Mouse (Mus musculus): ENCODE data around the gene Inpp5e.

Inpp5e gene

DNA sequence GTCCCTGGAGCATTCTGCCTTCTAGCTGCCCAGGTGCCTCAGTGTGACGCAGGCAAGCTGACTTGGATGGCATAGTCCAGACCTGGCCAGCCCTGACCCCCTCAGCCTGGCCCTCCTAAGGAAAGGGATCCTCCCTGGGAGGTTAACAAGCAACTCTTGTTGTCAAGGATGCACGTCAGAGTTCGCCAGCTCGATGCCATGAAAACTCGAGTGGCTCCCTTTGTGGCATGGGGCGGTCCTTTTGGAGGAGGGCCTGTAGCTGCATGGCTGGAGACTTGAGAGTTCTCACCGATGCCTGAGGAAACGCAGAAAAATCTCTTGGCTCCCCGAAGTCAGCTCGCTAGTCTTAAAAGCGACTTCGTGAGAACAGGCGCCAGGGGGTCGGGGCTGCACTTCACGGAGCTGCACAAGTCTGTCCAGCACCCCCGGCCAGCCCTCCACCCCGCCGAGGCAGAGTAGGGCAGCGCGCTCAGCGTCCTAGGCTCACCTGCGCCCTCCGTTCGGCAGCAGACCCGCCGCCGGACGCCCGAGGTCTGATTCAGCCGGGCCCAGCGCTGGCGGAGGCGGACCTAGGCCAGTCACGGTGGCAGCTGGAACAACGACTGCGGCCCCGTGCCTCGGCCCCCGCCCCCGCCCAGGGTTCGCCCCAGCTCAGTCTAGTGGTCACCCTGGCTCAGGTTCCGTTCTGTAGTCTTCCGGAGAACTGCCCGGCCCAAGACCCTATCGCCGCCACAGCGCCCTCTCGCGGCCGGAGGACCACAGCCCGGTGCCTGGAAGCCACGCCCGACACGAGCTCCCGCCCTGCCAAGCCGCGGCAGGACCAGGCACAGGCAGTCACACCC is at the start of gene Inpp5e:
Inpp5e (minus strand) TSS at position 689 of the 842 bp plus-strand sequence.
- peak; percentile 96 to 100 for DNase-seq

DNA sequence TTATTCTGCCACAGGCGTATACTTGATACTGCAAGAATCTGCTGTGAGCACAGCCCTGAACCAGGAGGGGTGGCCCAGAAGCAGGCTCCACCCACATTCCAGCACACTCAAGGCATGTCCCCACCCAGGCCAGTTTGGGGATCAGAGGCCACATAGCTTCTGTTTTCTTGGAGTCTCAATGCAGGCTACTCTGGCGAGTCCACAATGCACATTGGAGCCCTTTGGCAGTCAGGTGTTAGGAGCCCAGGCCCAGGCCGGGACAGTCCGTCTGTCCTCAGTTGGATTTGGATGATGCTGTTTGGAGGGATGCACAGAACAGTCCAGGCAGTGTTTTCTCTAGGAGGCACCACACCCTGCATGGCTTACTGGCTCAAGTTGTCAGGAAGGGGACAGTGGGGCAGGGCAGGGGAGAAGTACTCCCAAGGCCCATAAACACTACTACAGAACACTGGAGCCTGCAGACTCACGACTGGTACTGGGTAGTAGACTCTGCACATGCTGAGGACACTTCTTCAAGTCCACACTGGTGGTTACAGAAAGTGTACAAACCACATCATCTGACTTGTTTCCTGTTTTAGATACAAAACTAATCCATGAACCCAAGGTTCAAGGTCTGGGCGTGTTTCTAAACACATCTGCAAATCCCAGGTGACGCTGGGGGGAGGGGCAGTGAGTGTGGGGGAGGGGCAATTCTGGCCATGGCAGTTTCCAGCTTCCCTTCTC is 49.6 kb upstream of the Inpp5e start:
- no peak for DNase-seq

DNA sequence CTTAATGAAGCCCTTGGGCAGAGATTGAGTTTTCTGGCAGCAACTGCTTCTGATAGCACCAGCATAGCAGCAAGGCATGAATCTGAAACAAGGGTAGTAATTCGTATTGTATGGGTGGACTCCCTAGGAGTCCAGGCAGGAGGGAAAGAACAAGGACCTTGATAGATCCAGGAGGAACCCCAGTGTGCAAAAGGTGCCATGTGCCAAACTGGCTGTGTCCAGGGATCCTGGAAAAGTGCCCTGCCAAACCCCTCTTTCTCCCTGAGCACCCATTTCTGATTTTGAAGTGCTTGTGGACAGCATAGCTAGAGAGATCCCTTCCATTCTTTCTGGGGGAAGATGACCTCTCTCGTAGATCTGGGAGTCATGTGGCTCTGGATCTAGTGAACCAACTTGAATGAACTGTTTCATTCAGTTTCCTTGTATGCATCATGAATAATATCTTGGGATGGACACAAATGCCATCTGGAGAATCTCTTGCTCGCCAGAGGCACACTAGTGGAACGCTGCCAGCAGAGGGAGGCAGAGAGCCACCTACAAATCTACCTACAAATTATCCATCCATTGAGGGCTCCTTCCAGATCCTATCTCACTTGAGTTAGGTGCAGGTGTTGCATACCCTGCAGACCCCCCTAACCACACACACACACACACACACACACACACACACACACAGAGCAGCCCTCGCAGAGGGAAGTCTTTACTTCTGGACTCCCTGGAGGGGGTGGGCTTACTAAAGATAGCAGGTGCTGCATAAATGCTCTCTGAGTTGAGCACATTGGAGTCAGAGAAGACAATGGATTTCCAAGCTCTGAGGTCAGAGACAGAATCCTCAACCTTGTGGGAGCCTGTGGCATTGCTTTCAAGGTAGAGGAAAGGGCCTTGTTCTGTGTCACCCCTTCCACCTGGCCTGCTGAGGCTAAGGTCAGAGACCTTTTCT is 40.4 kb upstream of the Inpp5e start:
- DNase-seq: peak; percentile 82 to 89

DNA sequence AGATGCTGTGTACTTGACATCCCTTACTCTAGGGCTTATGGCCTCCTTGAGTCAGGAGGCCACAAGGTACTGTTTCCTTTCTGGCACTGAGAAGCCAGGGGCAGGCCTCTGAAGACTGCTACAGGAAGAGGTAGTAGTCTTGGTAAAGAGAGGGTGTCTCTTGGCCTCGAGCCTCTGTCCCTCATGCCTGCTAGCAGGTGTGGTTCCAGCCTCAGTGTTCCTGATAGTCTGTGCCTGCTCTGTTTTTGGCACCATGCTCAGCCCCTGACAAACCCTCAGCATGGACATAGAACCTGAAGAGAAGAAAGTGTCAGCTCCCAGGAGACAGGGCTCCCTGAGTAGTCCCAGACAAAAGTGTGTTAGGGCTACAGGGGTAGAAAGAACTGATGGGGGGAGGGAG is 38.4 kb upstream of the Inpp5e start:
- DNase-seq: no peak

DNA sequence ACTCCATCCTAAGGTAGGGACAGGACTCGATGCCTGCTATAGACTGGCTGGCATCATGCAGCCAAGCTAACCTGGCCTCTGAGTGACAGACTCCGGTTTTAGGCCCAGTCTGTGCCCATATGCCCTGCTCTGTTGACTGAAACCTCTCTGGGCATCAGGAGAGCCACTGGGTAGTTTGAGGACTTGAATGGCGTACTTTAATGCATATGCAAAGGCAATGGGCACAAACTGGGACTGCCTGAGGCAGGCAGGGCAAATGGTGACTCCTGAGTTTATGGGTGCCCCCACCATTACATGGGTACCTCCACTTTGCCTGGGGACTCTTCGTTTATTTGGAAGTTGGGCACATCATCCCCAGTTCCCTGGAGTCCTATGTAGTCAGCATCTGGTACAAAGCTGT is 37.7 kb upstream of the Inpp5e start:
- peak in 1 of 2 experiments; percentile 22 for DNase-seq

DNA sequence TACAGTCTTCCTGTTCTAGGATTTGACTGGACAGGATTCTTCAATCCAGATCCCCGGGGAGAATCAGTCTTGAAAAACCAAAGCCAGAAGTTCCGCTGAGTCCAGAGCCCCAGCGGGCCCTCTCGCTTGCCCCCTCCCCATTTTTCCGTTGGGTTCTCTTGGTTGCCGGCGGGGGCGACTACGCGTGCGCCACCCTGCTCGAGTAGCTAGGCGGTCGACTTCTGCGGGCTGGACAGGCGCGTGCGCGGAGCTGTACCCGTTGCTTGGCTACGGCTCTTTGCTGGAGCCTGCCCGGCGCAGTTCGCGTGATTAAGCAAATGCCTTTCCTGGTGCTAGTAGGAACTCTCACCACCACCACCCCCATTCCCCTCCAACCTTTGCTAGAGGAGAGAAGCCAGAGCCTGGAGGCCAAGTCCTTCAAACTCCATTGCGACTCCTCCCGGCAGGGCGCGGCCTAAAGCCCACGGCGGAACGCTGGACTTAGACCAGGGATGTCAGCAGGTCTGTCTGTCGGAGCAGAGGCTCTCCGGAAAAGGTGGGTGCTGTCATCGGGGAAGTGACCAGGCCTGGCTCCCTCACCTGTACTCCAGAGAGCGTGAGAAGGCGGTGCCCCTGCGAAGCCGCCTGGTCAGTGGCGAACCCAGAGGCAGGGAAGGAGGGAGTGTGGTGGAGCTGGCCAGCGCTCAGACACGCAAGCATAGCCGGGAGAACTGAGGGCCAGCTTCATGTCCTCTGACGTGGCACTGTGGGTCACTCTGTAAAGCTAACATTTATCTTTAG is 36.9 kb upstream of the Inpp5e start:
- peak; percentile 92 to 93 for DNase-seq

DNA sequence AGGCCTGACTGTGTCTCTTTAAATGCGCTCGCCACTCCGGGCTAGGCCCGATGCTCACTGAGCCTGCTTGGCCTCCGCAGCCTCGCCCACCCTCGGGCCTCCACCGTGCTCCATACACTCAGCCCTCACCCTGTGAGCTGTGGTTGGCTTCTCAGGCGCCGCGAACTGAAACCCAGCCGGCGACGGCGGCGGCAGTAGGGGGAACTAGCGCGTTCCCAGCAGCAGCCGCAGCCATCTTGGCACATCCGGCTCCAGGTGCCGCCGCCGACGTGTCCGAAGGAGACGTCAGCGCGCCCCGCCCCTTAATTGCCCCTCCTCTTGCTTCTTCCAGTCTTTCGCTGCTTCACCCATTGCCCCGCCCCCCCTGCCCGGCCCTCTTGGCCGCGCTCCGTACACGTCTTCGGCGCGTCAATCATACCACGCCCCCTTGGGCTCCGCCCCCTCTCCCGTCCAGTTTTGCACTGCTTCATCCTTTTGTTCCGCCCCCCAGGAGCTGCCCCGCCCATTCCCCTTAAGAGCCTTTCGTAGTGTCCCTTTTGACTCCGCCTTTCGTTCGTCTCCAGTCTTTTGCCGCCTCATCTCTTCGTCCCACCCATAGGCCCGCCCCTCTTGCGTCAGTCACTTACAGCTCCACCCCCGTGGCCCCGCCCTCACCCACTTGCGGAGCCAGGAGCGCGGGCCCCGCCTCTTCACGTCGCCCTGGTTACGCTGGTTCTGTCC is 36.1 kb upstream of the Inpp5e start, which contains the start of gene Sec16a:
Sec16a (minus strand) TSS at position 271 of the 720 bp plus-strand sequence.
- peak; percentile 100 for DNase-seq

DNA sequence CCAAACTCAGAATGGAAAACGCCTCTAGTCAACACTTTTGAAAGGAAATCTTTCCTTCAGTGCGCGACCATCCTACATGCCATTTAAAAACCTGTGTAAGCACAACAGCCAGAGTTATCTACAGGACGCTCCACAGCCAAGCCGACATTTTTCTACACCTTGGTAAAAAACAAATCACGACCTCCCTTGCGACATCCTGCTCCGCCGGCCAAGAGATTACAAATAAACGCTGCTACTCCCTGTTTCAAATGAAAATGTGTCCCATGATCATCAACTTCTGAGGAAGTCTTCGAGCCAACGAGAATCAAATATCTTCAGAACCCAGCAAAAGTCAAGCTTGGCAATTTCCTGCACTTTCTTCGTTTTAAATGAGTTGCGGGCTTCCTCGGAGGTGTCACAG is 35.4 kb upstream of the Inpp5e start:
- DNase-seq: no peak

DNA sequence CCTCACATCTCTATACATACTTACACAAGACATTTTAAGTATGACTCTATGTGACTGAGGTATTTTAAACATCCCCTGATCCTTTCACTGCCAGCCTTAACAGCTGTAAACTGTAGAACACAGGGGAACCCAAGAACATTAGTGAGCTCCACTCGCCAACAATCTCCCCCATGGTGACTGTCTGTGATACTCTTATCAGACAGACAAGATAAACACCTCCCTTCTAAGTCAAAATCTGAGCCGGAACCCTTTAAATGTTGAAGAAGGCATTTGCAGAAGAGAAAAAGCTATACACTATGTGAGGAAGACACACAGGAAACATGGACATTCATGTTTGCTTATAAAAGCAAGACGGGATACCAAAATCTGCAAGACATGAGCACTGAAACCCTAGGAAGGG is 34.9 kb upstream of the Inpp5e start:
- no peak for DNase-seq

DNA sequence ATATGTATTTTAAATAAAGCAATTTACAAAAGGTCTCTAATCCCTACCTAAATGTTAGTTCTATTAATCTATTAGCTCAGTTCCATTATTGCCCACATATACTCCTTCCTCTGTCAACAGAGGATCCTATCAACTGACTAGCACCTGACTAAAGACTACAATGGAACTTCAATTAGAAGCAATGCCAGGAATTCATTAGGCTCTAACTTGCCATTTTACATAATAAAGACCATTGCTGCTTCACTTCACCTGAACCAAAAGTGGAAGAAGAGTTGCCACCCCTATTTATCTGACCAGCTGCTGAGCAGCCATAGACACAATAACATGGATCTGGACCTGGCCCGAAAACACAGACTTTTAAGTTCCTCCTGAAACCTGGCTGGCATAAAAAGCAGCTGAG is 33.8 kb upstream of the Inpp5e start:
- no peak for DNase-seq

DNA sequence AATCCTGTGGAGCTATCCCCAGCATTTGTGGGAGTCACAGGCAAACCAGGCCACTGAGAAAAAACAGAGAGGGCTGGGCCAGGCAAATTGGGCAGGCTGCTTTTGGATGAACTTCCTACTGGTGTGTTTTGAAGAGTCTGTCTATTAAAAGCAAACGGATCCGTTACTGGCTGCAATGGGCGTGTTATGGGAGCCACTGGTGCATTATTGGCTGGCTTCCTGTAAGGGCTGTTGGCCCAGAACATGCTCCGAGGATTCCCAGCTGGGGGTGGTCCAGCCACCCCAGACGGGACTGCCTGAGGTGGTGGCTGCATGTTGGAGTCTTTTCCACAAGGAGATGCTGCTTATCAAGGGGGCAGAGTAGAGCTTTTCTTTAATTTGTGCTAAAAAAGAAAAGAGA is 32.7 kb upstream of the Inpp5e start:
- no peak for DNase-seq

DNA sequence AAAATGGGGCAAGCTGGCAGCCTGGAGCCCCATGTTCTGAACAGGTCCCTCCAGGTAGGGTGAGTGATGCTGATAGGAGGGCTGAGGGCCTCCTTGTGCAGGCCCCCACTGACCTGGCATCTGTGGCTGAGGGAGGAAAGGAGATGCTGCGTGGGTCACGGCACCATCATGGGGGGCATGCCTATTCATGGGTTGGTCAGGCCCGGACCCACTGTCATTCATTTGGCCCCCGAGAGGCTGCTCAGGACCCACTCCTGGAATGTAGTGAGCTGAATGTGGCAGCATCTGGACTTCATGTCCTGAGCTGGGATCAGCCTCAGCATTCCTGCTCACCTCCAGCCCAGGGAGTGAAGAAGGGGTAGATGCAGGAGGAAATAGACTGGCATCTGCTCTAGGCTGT is 32.3 kb upstream of the Inpp5e start:
- DNase-seq: no peak

DNA sequence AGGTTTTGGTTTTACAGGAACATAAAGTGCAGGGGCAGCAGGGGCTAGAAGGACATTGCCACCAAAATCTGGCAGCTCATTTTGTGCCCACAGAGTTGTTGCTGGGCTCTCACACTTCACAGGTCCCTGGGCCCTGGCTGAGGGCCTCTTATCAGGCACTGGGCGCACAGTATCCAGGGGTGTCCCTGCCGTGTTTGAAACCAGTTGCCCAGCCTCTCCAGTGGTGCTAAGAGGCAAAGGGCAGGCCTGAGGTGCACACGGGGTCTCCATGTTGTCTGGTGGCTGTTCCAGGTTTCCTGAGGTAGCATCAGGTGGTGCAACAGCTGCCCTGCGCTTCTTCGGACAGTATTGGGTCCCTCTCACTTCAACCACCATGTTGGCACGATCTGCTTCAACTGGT is 30.7 kb upstream of the Inpp5e start:
- DNase-seq: no peak

DNA sequence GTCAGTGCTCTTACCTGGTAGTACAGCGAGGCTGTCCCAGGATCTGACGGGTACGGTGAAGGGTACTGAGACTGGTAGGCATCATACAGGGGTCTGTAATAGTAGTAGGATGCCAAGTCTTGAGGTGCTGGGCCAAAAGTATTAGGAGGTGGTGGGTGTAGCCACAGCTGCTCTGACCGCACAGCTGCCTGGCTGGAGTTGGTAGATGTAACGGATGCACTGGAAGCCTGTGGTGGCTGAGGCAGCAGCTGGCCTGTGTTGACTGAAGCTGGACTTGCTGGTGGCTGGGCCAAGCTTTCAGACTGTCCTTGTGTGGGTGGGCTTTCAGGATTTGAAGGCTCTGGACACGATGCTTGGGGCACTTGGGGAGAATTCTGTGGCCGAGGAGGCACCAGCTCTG is 29.4 kb upstream of the Inpp5e start:
- DNase-seq: no peak

DNA sequence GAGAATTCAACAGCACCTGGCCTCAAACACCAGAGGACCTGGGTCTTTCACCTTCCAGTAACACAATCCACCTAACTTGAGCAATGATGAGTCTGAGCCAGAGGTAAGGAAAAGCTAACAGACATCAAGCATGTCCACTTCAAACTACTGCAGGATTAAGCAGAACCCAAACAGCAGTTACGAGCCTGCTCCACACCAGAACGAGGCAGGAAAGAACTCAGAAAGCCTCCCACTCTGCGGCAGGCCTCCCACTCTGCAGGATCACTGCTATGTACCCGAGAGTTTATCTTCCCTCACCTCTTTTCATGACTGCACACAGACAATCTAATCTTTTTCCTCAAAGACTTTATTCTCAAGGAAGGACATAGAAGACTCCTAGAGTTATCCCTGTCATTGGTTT is 28.2 kb upstream of the Inpp5e start:
- no peak for DNase-seq

DNA sequence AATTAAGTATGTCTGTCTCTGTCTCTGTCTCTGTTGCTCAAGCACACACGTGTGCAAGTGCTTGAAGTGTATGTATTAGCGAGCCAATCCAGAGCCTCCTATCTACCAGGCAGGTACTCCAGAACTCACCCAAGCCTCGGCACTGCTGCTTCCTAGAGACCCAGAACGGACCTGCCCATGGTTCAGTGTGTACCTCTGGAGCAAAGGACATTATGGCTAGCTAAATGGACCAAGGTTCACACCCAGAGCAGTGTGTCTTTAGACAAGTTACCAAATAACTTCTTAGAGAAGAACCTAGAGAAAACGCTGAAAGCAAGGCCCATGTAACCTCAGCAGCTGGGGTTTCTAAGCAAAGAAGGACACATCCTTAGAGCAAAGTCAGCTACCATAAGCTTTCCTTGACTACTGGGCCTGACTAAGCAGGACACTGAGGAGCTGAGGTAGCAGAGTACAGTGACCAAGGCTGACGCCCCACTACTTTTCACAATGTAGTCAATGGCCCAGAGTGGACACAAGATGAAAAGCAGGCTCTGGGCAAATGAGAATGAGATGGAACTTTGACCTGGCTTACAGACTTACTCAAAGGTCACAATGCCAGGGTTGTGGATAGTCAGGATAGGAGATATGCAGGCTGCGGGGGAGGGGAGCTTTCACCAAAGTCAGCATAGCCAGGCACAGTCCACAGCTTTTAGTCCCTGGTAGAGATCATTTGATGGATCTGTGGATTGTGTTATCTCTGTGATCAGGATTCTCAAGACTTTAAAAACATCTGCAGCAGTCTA is 26.0 kb upstream of the Inpp5e start:
- DNase-seq: no peak

DNA sequence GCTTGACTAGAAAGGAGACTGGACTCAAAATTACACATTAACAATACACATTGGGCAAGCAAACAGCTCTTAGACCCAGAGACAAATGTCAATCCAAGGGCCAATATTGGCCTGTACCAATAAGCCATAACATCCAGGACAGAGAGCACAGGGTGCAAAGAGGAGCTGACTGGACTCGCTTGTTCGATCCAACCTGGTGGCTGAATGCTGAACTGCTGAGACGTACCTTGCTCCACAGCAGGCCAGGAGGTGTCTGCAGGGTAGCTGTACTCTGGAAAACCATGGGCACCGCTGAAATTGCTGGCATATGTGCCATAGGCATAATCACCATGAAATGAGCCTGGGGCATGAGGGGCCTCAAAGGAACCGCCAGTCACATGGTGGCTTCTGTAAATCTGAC is 20.8 kb upstream of the Inpp5e start:
- no peak for DNase-seq

DNA sequence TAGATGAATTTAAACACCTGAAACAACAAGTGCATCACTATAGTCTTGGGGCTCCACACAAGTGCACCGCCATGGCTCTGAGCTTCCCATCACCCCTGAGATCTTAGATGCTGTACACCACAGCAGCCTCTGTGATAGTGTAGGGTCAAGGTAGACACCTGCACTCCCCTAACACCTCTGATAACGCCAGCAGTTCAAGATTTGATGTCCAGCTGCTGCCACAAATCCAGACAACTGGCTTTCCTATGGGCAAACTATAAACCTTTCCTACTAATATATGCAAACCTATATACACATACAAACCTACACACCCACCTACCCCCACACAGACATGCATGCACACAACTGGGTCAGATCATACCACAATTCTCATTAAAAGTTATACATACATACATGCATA is 15.5 kb upstream of the Inpp5e start:
- DNase-seq: no peak

DNA sequence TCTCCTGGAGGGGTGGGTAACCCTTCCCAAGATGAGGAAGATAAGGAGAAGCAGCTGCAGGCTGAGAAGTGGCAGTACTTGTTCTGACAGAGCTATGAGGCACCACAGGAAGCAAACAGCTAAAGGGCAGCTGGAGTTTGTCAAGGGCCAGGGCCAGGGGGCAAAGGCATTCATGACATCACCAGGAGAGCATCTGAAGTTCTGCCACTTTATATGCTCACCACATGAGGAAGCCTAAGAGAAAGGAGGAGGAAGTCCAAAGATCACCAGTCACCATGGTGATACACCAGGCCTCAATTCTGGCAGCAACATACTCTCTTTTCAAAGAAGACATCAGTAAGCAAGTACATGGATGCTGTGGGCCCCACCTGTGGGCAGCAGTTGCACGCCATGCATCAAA is 14.1 kb upstream of the Inpp5e start:
- no peak for DNase-seq

DNA sequence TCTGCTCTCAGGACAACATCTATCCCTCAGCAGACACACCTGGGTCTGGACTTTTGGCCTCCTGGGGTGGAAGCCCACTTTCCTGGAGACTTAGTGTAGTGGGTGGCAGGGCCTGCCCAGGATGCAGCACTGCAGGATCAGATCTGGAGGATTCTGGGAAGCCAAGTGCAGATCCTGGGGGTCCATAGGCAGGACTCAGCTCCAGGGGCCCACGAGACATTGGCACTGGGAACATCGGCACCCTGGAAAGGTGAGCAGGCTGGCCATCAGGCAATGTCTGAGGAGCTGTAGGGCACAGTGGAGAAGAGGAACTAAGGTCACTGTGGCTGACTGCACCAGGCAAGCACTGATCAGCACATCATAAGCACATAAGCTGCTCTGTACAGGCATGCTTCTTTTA is 13.0 kb upstream of the Inpp5e start:
- no peak for DNase-seq

DNA sequence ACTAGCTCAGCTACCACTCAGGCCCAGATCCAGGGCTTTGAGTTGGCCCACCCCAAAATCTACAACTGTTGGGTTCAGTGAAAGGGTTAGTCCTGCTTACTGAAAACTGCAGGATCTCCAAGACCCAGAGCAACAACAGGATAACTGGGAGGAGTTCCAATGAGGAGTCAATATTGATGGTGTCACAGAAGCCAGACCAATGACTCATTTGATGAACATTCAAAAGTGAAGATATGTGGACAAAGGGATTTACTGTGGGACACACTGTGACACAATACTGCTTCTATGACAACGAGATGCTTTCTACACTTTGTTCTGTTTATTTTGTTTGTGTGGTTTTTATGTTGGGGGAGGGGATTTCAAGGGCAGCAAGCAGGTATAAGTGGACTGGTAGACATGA is 9.1 kb upstream of the Inpp5e start:
- no peak for DNase-seq
